Mouse (Mus musculus): Measurements from ENCODE around the gene Foxn3.

GRCm38 (mm10) chr12:99519191-99519614, 44.2 kb downstream of the Foxn3 start:
- TF ChIP-seq EP300 (IDR thresholded peaks at IDR 0.05) = no peak
- no peak for TF ChIP-seq CTCF (IDR thresholded peaks at IDR 0.05)
